Mouse (Mus musculus): ENCODE results near the gene Ephx3. TPM values are rescaled to one million over a fixed set of nuclear protein-coding genes. Genes with fewer than 3 reads are reported as not detected.

The Ephx3 gene
- 0.47 TPM for polyA plus RNA-seq (2014; fragmentation: Illumina TruSeq; extraction: RNeasy Lipid Tissue Mini Kit (QIAGEN cat#74804); ENCODE audit: low read depth, low replicate concordance)

DNA sequence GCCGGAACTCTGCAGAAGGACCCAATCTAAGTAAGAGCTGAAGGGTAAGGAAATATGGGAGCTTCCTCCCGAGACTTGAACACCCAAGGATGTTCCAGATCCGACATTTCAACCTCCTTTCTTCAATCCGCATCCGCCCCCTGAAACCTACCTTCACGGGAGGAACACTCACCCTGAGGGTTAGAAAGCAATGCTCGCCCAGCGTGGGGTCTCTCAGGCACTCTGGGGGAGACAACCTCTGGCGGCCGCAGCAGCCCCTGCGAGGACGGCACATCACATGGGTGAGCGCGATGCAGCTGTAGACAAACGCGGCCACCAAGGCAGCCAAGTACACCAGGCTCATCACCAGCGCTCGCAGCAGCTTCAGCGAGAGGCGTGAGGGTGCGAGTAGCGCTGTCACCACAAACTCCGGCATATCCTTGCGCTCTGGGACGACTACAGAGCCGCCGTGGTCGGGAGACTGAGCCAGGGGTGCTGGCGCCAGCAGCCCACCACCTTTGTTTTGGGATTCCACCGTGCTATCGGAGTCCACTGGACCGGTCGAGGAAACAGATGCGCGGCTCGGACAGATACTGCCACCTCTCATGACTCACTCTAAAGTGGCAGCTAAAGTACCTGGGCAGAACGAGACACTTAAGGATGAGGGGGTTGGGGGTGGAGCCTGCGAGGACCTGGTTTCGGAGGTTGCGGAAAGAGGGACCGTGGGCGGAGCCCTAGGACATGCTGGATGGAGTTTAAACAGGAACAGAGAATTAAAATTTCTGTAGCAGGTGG, at the start of gene Ephx3:
Ephx3 (minus strand) TSS at position 687 of the 774 bp plus-strand sequence.

DNA sequence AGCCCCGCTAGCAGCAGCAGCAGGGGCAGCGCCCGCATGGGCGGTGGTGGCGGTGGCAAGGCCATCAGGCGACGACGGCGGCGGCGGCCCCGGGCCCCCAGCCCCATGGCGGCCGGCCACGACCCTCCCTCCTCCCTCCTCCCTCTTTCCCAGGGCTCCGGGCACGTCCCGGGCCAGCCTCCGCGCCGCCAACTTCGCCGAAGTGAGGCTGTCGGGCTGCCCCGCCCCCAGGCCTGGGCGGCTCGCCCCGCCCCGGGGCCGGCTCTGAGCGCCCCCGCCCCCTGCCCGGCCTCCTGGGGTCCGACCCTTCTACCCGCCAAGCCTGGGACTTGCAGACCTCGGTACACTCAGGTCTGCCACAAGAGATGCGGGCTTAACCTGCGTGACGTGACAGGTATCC, 22.7 kb downstream of the Ephx3 start, which contains the start of gene Notch3:
Notch3 (minus strand) TSS at position 166 of the 400 bp plus-strand sequence.

Other genes with a start within 250 kb of the Ephx3 start
- 5.5 TPM for gene Rrp1b, start 153.4 kb downstream of the Ephx3 start, polyA plus RNA-seq (2014; fragmentation: Illumina TruSeq; extraction: RNeasy Lipid Tissue Mini Kit (QIAGEN cat#74804); ENCODE audit: low read depth, low replicate concordance)
- not detected for gene Hsf2bp, start 153.2 kb downstream of the Ephx3 start, polyA plus RNA-seq (2014; fragmentation: Illumina TruSeq; extraction: RNeasy Lipid Tissue Mini Kit (QIAGEN cat#74804); ENCODE audit: low read depth, low replicate concordance)
- gene Notch3, start 22.7 kb downstream of the Ephx3 start, polyA plus RNA-seq (2014; fragmentation: Illumina TruSeq; extraction: RNeasy Lipid Tissue Mini Kit (QIAGEN cat#74804); ENCODE audit: low read depth, low replicate concordance): 0.87 TPM
- 29.6 TPM for gene Brd4, start 95.2 kb upstream of the Ephx3 start, polyA plus RNA-seq (2014; fragmentation: Illumina TruSeq; extraction: RNeasy Lipid Tissue Mini Kit (QIAGEN cat#74804); ENCODE audit: low read depth, low replicate concordance)
- gene Akap8, start 131.7 kb upstream of the Ephx3 start, polyA plus RNA-seq (2014; fragmentation: Illumina TruSeq; extraction: RNeasy Lipid Tissue Mini Kit (QIAGEN cat#74804); ENCODE audit: low read depth, low replicate concordance): 74.1 TPM
- 31.1 TPM for gene Akap8l, start 161.1 kb upstream of the Ephx3 start, polyA plus RNA-seq (2014; fragmentation: Illumina TruSeq; extraction: RNeasy Lipid Tissue Mini Kit (QIAGEN cat#74804); ENCODE audit: low read depth, low replicate concordance)
- gene Wiz, start 199.9 kb upstream of the Ephx3 start, polyA plus RNA-seq (2014; fragmentation: Illumina TruSeq; extraction: RNeasy Lipid Tissue Mini Kit (QIAGEN cat#74804); ENCODE audit: low read depth, low replicate concordance): 3.6 TPM
- not detected for gene Rasal3, start 214.0 kb upstream of the Ephx3 start, polyA plus RNA-seq (2014; fragmentation: Illumina TruSeq; extraction: RNeasy Lipid Tissue Mini Kit (QIAGEN cat#74804); ENCODE audit: low read depth, low replicate concordance)
- gene Pglyrp2, start 234.6 kb upstream of the Ephx3 start, polyA plus RNA-seq (2014; fragmentation: Illumina TruSeq; extraction: RNeasy Lipid Tissue Mini Kit (QIAGEN cat#74804); ENCODE audit: low read depth, low replicate concordance): not detected

All from adrenal gland, adult 10 weeks (tissue).